Mouse (Mus musculus): Measurements from ENCODE around the gene Lipm. TPM values are rescaled to one million over a fixed set of nuclear protein-coding genes. Genes with fewer than 3 reads are reported as not detected.
A peak's percentile ranks its signal among the peaks of the same experiment; 100 is the strongest.

Gene Lipm
- polyA plus RNA-seq, 1 experiment from 2014 or later, result 35.0 TPM

- Histone ChIP-seq H3K27ac (replicated peaks) (no peak overlapping the region), H3K27me3 (ENCODE audit: control insufficient read depth, insufficient read depth, low read length) (no peaks in the 10 kb centered on the region), H3K9ac (ENCODE audit: low read length) (no peak overlapping the region), H3K4me2 (replicated peaks; ENCODE audit: low read depth) (no peak overlapping the region), H3K36me3 (ENCODE audit: control insufficient read depth, insufficient read depth, low read length) (no peaks in the 10 kb centered on the region), H3K9me3 (ENCODE audit: control insufficient read depth, low read length) (no peaks in the 10 kb centered on the region), H3K4me1 (replicated peaks; ENCODE audit: control insufficient read depth, insufficient read depth) (no peaks in the 10 kb centered on the region), H3K4me3 (ENCODE audit: low read depth, low read length) (no peak overlapping the region)
- WGBS, result 48% methylated on average over 7 of the region's 7 CpGs
- DNase-seq (ENCODE audit: low spot score) (no peak), ATAC-seq (ENCODE audit: low FRiP score, low TSS enrichment) (no peak)
- no peak for TF ChIP-seq CTCF (IDR thresholded peaks at IDR 0.05; ENCODE audit: low read depth)
- no peak for TF ChIP-seq EP300 (optimal IDR thresholded peaks at IDR 0.05)
Observed at GRCm38 (mm10) chr19:34167896-34168661, 67.3 kb downstream of the Lipm start.

GRCm38 (mm10) chr19:34169121-34169520, 68.4 kb downstream of the Lipm start:
- Histone ChIP-seq H3K4me1 (replicated peaks; ENCODE audit: control insufficient read depth, insufficient read depth) (no peaks in the 10 kb centered on the region), H3K9ac (ENCODE audit: low read length) (no peak overlapping the region), H3K27me3 (ENCODE audit: control insufficient read depth, insufficient read depth, low read length) (no peaks in the 10 kb centered on the region), H3K4me3 (ENCODE audit: low read depth, low read length) (no peak overlapping the region), H3K27ac (replicated peaks) (no peak overlapping the region), H3K4me2 (replicated peaks; ENCODE audit: low read depth) (no peak overlapping the region), H3K36me3 (ENCODE audit: control insufficient read depth, insufficient read depth, low read length) (no peaks in the 10 kb centered on the region), H3K9me3 (ENCODE audit: control insufficient read depth, low read length) (no peaks in the 10 kb centered on the region)
- ATAC-seq (ENCODE audit: low FRiP score, low TSS enrichment) (no peak), DNase-seq (ENCODE audit: low spot score) (no peak)
- no peak for TF ChIP-seq EP300 (optimal IDR thresholded peaks at IDR 0.05)
- peak; percentile 16; the same call in 1 of the 2 replicates for TF ChIP-seq CTCF (IDR thresholded peaks at IDR 0.05; ENCODE audit: low read depth)

- no peaks in the 10 kb centered on the region for H3K27me3 ChIP-seq (ENCODE audit: control insufficient read depth, insufficient read depth, low read length)
- no peak for TF ChIP-seq EP300 (optimal IDR thresholded peaks at IDR 0.05)
- no peak for TF ChIP-seq CTCF (IDR thresholded peaks at IDR 0.05; ENCODE audit: low read depth)
Observed at GRCm38 (mm10) chr19:34171167-34171566, 70.4 kb downstream of the Lipm start.

More at GRCm38 (mm10) chr19:34171167-34171566, 70.4 kb downstream of the Lipm start:
- no peaks in the 10 kb centered on the region for H3K36me3 ChIP-seq (ENCODE audit: control insufficient read depth, insufficient read depth, low read length)
- H3K27ac ChIP-seq (replicated peaks), result no peak overlapping the region
- 58% methylated on average over 3 of the region's 3 CpGs for WGBS
- no peak overlapping the region for H3K9ac ChIP-seq (ENCODE audit: low read length)
- H3K4me1 ChIP-seq (replicated peaks; ENCODE audit: control insufficient read depth, insufficient read depth), result no peaks in the 10 kb centered on the region
- no peak overlapping the region for H3K4me2 ChIP-seq (replicated peaks; ENCODE audit: low read depth)
- no peaks in the 10 kb centered on the region for H3K9me3 ChIP-seq (ENCODE audit: control insufficient read depth, low read length)
- H3K4me3 ChIP-seq (ENCODE audit: low read depth, low read length), result no peak overlapping the region
- no peak for DNase-seq (ENCODE audit: low spot score)
- ATAC-seq (ENCODE audit: low FRiP score, low TSS enrichment), result no peak

Small RNA genes within 50 kb of the gene (microRNA-seq; reads per million reads assigned to microRNA genes)
- gene Gm23334, result not detected

Other genes with a start within 250 kb of the Lipm start
- gene Lipf, start 139.7 kb upstream of the Lipm start, polyA plus RNA-seq (2015; fragmentation: Nextera tagmentation; extraction: Ambion mirVana), result not detected in 2 replicates
- gene Lipk, start 92.6 kb upstream of the Lipm start, polyA plus RNA-seq (2015; fragmentation: Nextera tagmentation; extraction: Ambion mirVana), result 34.4 and 35.0 TPM in 2 replicates
- 1.1 and 1.2 TPM in 2 replicates for gene Lipn, start 33.6 kb upstream of the Lipm start, polyA plus RNA-seq (2015; fragmentation: Nextera tagmentation; extraction: Ambion mirVana)
- gene Ankrd22, start 65.1 kb downstream of the Lipm start, polyA plus RNA-seq (2015; fragmentation: Nextera tagmentation; extraction: Ambion mirVana), result 16.3 and 17.4 TPM in 2 replicates
- 13.0 and 13.1 TPM in 2 replicates for gene Stambpl1, start 91.3 kb downstream of the Lipm start, polyA plus RNA-seq (2015; fragmentation: Nextera tagmentation; extraction: Ambion mirVana)
- 3,095 and 3,545 TPM in 2 replicates for gene Acta2, start 154.7 kb downstream of the Lipm start, polyA plus RNA-seq (2015; fragmentation: Nextera tagmentation; extraction: Ambion mirVana)
- 8.3 and 9.0 TPM in 2 replicates for gene Fas, start 189.7 kb downstream of the Lipm start, polyA plus RNA-seq (2015; fragmentation: Nextera tagmentation; extraction: Ambion mirVana)